Mouse (Mus musculus) adrenal gland, postnatal 25 days (tissue): ENCODE data around the gene Ntm. TPM values are rescaled to one million over a fixed set of nuclear protein-coding genes. Genes with fewer than 3 reads are reported as not detected.

Experiments
- DNase-seq: peaks from one replicate; pipeline ENCODE4 v3.0.0; 2021; ENCODE audit warnings: mixed read lengths
- total RNA-seq: library from RNA; stranded (reverse); gene quantifications from 2 replicates; pipeline ENCODE4 v1.2.3, GENCODE M21; 2021

Ntm gene
- total RNA-seq, 1 experiment from 2014 or later = 0.94 TPM

- no peak for DNase-seq
Observed at GRCm38 (mm10) chr9:29802071-29802705, 160.8 kb downstream of the Ntm start.

- DNase-seq = no peak
Observed at GRCm38 (mm10) chr9:29796281-29796680, 166.7 kb downstream of the Ntm start.

GRCm38 (mm10) chr9:29791199-29791915 lies 171.6 kb downstream of the Ntm start:
- no peak for DNase-seq

- DNase-seq = no peak
Observed at GRCm38 (mm10) chr9:29790017-29790416, 172.9 kb downstream of the Ntm start.

- no peak for DNase-seq
Observed at GRCm38 (mm10) chr9:29788855-29789254, 174.1 kb downstream of the Ntm start.

- DNase-seq = no peak
Observed at GRCm38 (mm10) chr9:29787408-29787807, 175.5 kb downstream of the Ntm start.

- no peak for DNase-seq
Observed at GRCm38 (mm10) chr9:29782697-29783096, 180.2 kb downstream of the Ntm start.

- DNase-seq = no peak
Observed at GRCm38 (mm10) chr9:29779739-29780138, 183.2 kb downstream of the Ntm start.

GRCm38 (mm10) chr9:29776951-29777350 lies 186.0 kb downstream of the Ntm start:
- no peak for DNase-seq

GRCm38 (mm10) chr9:29776542-29776941 lies 186.4 kb downstream of the Ntm start:
- DNase-seq = no peak

GRCm38 (mm10) chr9:29776030-29776429 lies 186.9 kb downstream of the Ntm start:
- DNase-seq = no peak

GRCm38 (mm10) chr9:29772625-29773388 lies 190.1 kb downstream of the Ntm start:
- DNase-seq = no peak

GRCm38 (mm10) chr9:29771870-29772269 lies 191.1 kb downstream of the Ntm start:
- DNase-seq = no peak

GRCm38 (mm10) chr9:29771071-29771785 lies 191.7 kb downstream of the Ntm start:
- DNase-seq = no peak

- DNase-seq = no peak
Observed at GRCm38 (mm10) chr9:29769361-29769760, 193.6 kb downstream of the Ntm start.

- DNase-seq = no peak
Observed at GRCm38 (mm10) chr9:29765990-29766980, 196.7 kb downstream of the Ntm start.

- DNase-seq = no peak
Observed at GRCm38 (mm10) chr9:29763338-29763737, 199.6 kb downstream of the Ntm start.

- DNase-seq = no peak
Observed at GRCm38 (mm10) chr9:29761952-29762586, 200.9 kb downstream of the Ntm start.

GRCm38 (mm10) chr9:29761511-29761910 lies 201.4 kb downstream of the Ntm start:
- no peak for DNase-seq

GRCm38 (mm10) chr9:29759940-29760339 lies 203.0 kb downstream of the Ntm start:
- peak; percentile 5 for DNase-seq

GRCm38 (mm10) chr9:29759060-29759459 lies 203.9 kb downstream of the Ntm start:
- no peak for DNase-seq
